In the genomic region with DNA sequence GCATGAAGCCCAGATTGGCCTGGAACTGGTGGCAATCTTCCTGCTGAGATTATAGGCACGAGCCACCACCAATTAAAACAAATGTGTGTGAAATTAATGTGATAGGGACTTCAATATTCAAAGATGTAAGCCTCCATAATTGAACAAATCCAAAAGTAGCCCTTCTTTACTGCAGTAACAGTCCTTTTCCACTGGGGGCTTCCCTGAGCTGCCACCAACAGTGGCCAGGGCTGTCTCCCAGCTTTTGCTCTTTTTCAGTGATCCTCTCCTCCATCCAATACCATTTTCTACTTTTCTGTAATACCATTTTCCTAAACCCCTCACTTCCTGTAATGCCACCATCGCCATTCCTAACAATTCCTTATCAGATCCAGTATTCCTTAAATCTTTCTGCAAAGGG, we compare ENCODE assay signal across 8 mouse cellular contexts. TPM values are rescaled to one million over a fixed set of nuclear protein-coding genes. Genes with fewer than 3 reads are reported as not detected.
A peak's percentile ranks its signal among the peaks of the same experiment; 100 is the strongest.
DNase-seq lines count a peak whose midpoint lies in the region; ATAC-seq and TF ChIP-seq lines count a peak whose summit lies in the region.

No protein-coding gene starts in this region.

- ATAC-seq in neural tube, embryonic 12.5 days (ENCODE audit: low FRiP score, low read depth): 0 out of 2 replicates have a peak, but pooled peaks have one; percentile 44
- no peak; the same call in 1 of the 2 replicates for ATAC-seq in neural tube, embryonic 15.5 days (ENCODE audit: low FRiP score)
- no peak for ATAC-seq in hindbrain, embryonic 13.5 days (ENCODE audit: low FRiP score)

- TF ChIP-seq POLR2A in heart, adult 2 months (IDR thresholded peaks at IDR 0.05; ENCODE audit: insufficient read depth, low read depth, low read length): no peak
- no peak for TF ChIP-seq POLR2A in brain, embryonic 14.5 days (IDR thresholded peaks at IDR 0.05; ENCODE audit: borderline replicate concordance, extremely low read depth, insufficient read depth, insufficient read length, poor library complexity, severe bottlenecking)

- H3K4me2 ChIP-seq in neural tube, embryonic 12.5 days (replicated peaks): no peak overlapping the region
- H3K4me2 ChIP-seq in neural tube, embryonic 15.5 days: no peak overlapping the region
- H3K4me2 ChIP-seq in hindbrain, embryonic 13.5 days: no peak overlapping the region

- H3K36me3 ChIP-seq in heart, adult 2 months (ENCODE audit: control insufficient read depth, insufficient read depth, low read length): no peaks in the 10 kb centered on the region
- no peaks in the 10 kb centered on the region for H3K36me3 ChIP-seq in heart, embryonic 10.5 days
- no peaks in the 10 kb centered on the region for H3K36me3 ChIP-seq in neural tube, embryonic 12.5 days
- no peaks in the 10 kb centered on the region for H3K36me3 ChIP-seq in neural tube, embryonic 15.5 days
- H3K36me3 ChIP-seq in hindbrain, embryonic 13.5 days: no peaks in the 10 kb centered on the region

- TF ChIP-seq EP300 in heart, adult 2 months (IDR thresholded peaks at IDR 0.05; ENCODE audit: insufficient read depth, low read depth, low read length): no peak

- WGBS in heart, adult 2 months: 10% methylated on average over 2 of the region's 2 CpGs
- 4% methylated on average over 2 of the region's 2 CpGs for WGBS in heart, embryonic 10.5 days
- WGBS in neural tube, embryonic 12.5 days: 15% methylated on average over 2 of the region's 2 CpGs
- 18% methylated on average over 2 of the region's 2 CpGs for WGBS in neural tube, embryonic 15.5 days
- 7% methylated on average over 2 of the region's 2 CpGs for WGBS in hindbrain, embryonic 13.5 days

- H3K4me1 ChIP-seq in heart, adult 2 months (ENCODE audit: control insufficient read depth, insufficient read depth, low read length): no peaks in the 10 kb centered on the region
- H3K4me1 ChIP-seq in heart, embryonic 10.5 days: no peaks in the 10 kb centered on the region
- H3K4me1 ChIP-seq in neural tube, embryonic 12.5 days: no peaks in the 10 kb centered on the region
- no peaks in the 10 kb centered on the region for H3K4me1 ChIP-seq in neural tube, embryonic 15.5 days
- H3K4me1 ChIP-seq in hindbrain, embryonic 13.5 days (replicated peaks): no peaks in the 10 kb centered on the region

- no peak overlapping the region for H3K9ac ChIP-seq in heart, adult 2 months (ENCODE audit: low read depth, low read length)
- no peak overlapping the region for H3K9ac ChIP-seq in neural tube, embryonic 12.5 days
- no peak overlapping the region for H3K9ac ChIP-seq in neural tube, embryonic 15.5 days (replicated peaks)
- no peak overlapping the region for H3K9ac ChIP-seq in hindbrain, embryonic 13.5 days

- no peaks in the 10 kb centered on the region for H3K79me2 ChIP-seq in heart, adult 2 months (replicated peaks; ENCODE audit: control insufficient read depth, insufficient read depth, low read length)

- intact Hi-C loops in heart, adult 2 months (cut with DNase I): loop anchor here (5.0 kb wide), 2 partner anchors 160 to 410 kb away; no protein-coding TSS in a partner anchor

- H3K27ac ChIP-seq in heart, adult 2 months: no peak overlapping the region
- H3K27ac ChIP-seq in heart, embryonic 10.5 days: no peak overlapping the region
- H3K27ac ChIP-seq in neural tube, embryonic 12.5 days: no peak overlapping the region
- no peak overlapping the region for H3K27ac ChIP-seq in neural tube, embryonic 15.5 days (replicated peaks)
- H3K27ac ChIP-seq in hindbrain, embryonic 13.5 days: no peak overlapping the region

- no peak overlapping the region for H3K4me3 ChIP-seq in heart, adult 2 months
- no peak overlapping the region for H3K4me3 ChIP-seq in heart, embryonic 10.5 days
- H3K4me3 ChIP-seq in neural tube, embryonic 12.5 days: no peak overlapping the region
- H3K4me3 ChIP-seq in neural tube, embryonic 15.5 days (replicated peaks): no peak overlapping the region
- no peak overlapping the region for H3K4me3 ChIP-seq in hindbrain, embryonic 13.5 days

- H3K27me3 ChIP-seq in heart, adult 2 months (ENCODE audit: control insufficient read depth, insufficient read depth, low read length): no peaks in the 10 kb centered on the region
- H3K27me3 ChIP-seq in heart, embryonic 10.5 days (ENCODE audit: insufficient read depth, poor library complexity, severe bottlenecking): no peaks in the 10 kb centered on the region
- no peaks in the 10 kb centered on the region for H3K27me3 ChIP-seq in neural tube, embryonic 12.5 days (replicated peaks)
- no peaks in the 10 kb centered on the region for H3K27me3 ChIP-seq in neural tube, embryonic 15.5 days (replicated peaks)
- H3K27me3 ChIP-seq in hindbrain, embryonic 13.5 days: no peaks in the 10 kb centered on the region

- DNase-seq in heart, adult 2 months: no peak
- no peak for DNase-seq in heart, embryonic 10.5 days (ENCODE audit: low spot score)
- DNase-seq in brain, embryonic 14.5 days (ENCODE audit: low read depth): peak; percentile 23
- peak; percentile 33 for DNase-seq in retina, postnatal 1 day
- DNase-seq in layer of hippocampus, postnatal 14 days (ENCODE audit: low spot score in 2 of 2): no peak

- no peaks in the 10 kb centered on the region for H3K9me3 ChIP-seq in heart, embryonic 10.5 days
- H3K9me3 ChIP-seq in neural tube, embryonic 12.5 days: no peaks in the 10 kb centered on the region
- H3K9me3 ChIP-seq in neural tube, embryonic 15.5 days (replicated peaks): no peaks in the 10 kb centered on the region
- H3K9me3 ChIP-seq in hindbrain, embryonic 13.5 days: no peaks in the 10 kb centered on the region

- TF ChIP-seq CTCF in heart, adult 2 months (IDR thresholded peaks at IDR 0.05): peak; percentile 78
- TF ChIP-seq CTCF in brain, embryonic 14.5 days (IDR thresholded peaks at IDR 0.05; ENCODE audit: borderline replicate concordance, extremely low read depth, insufficient read depth, insufficient read length): peak; percentile 64

RNA-seq across cellular contexts. Expression of a gene that starts 21.1 kb away (rescaled TPM):
- total RNA-seq in heart, adult 2 months (2021): 10 to 100 TPM; 12.5 to 12.8 TPM
- 4.9 and 9.3 TPM in 2 replicates for polyA plus RNA-seq in heart, adult 2 months (2012; rRNA removed)
- 26.8 and 40.7 TPM in 2 replicates for polyA plus RNA-seq in heart, embryonic 10.5 days (2016; fragmentation: Nextera tagmentation; extraction: Ambion mirVana)
- polyA plus RNA-seq in neural tube, embryonic 12.5 days (2016; fragmentation: Nextera tagmentation; extraction: Ambion mirVana): 36.1 and 37.0 TPM in 2 replicates
- polyA plus RNA-seq in neural tube, embryonic 15.5 days (2015; fragmentation: Nextera tagmentation; extraction: Ambion mirVana): 37.5 and 39.7 TPM in 2 replicates
- 28.2 and 28.4 TPM in 2 replicates for polyA plus RNA-seq in brain, embryonic 14.5 days (2012; rRNA removed)
- 10 to 100 TPM; 51.2 to 61.5 TPM for total RNA-seq in layer of hippocampus, postnatal 14 days (2021)
- polyA plus RNA-seq in hindbrain, embryonic 13.5 days (2015; fragmentation: Nextera tagmentation; extraction: Ambion mirVana): 31.6 and 33.3 TPM in 2 replicates

Comparison
In these comparisons a context has a peak if more than half of its experiments do, and no peak if none do; other contexts are left out.
1. DNase-seq: peak in brain, embryonic 14.5 days (single experiment) and retina, postnatal 1 day (single experiment); none in heart, adult 2 months (0 of 2), heart, embryonic 10.5 days (single experiment) and layer of hippocampus, postnatal 14 days (0 of 2).